Mouse (Mus musculus) spleen, adult 2 months (tissue): Measurements from ENCODE around the gene Lamp1. TPM values are rescaled to one million over a fixed set of nuclear protein-coding genes. Genes with fewer than 3 reads are reported as not detected.
"Not testable (repeated sequence)": the region's sequence is repeated elsewhere in the genome, so short reads cannot be mapped to it uniquely, and the experiment has no call there.

ENCODE experiments used
- DNase-seq, 2 experiments: peaks; one replicate each; pipeline versions ENCODE4 v3.0.0 to v3.0.0-alpha.2; 2012 to 2021; ENCODE audit warnings: low spot score in 2 of 2, low read depth in 1 of 2
- H3K27ac ChIP-seq: fragments of 200-500 bp; 2 replicates; pipeline ENCODE4 v1.5.1; 2012; ENCODE audit warnings: low read length, inconsistent platforms; ENCODE audit not compliant: insufficient read depth
- H3K27me3 ChIP-seq: fragments of 200-500 bp; 2 replicates; pipeline ENCODE4 v1.6.1; 2012; ENCODE audit warnings: mild to moderate bottlenecking, moderate library complexity, low read length, inconsistent platforms; ENCODE audit not compliant: control insufficient read depth, insufficient read depth
- H3K36me3 ChIP-seq: fragments of 200-500 bp; 2 replicates; pipeline ENCODE4 v1.6.1; 2012; ENCODE audit warnings: mild to moderate bottlenecking, low read length, inconsistent platforms; ENCODE audit not compliant: control insufficient read depth, insufficient read depth
- H3K4me1 ChIP-seq: fragments of 200-500 bp; 2 replicates; pipeline ENCODE4 v1.6.1; 2011; ENCODE audit warnings: inconsistent platforms; ENCODE audit not compliant: control insufficient read depth, insufficient read depth, insufficient read length
- H3K4me3 ChIP-seq: fragments of 200-500 bp; 2 replicates; pipeline ENCODE4 v1.5.1; 2011; ENCODE audit warnings: mild to moderate bottlenecking, inconsistent platforms; ENCODE audit not compliant: insufficient read depth, insufficient read length; ENCODE audit errors: extremely low read depth
- CTCF ChIP-seq: fragments of 200-500 bp; IDR thresholded peaks from 2 replicates; pipeline ENCODE4 v1.5.1; 2011; ENCODE audit warnings: mild to moderate bottlenecking, inconsistent platforms; ENCODE audit not compliant: insufficient read depth, insufficient read length, insufficient replicate concordance; ENCODE audit errors: extremely low read depth
- POLR2A ChIP-seq: fragments of 200-500 bp; IDR thresholded peaks from 2 replicates; pipeline ENCODE4 v1.6.1; 2011; ENCODE audit warnings: low read depth, low read length, inconsistent platforms
- WGBS: fragments of 180-500 bp; shearing (Covaris S2); methylation state at CpG from one replicate; pipeline ENCODE4 v1.1.7; 2018; 5-methylcytosine and 5-hydroxymethylcytosine counted together
- polyA plus RNA-seq: library from polyadenylated mRNA; depleted of rRNA; stranded (reverse); fragments of >200 nt; gene quantifications from 2 replicates; pipeline ENCODE4 v1.2.3, GENCODE M21; 2012

The Lamp1 gene
- polyA plus RNA-seq, 1 experiment: 234 TPM

DNA sequence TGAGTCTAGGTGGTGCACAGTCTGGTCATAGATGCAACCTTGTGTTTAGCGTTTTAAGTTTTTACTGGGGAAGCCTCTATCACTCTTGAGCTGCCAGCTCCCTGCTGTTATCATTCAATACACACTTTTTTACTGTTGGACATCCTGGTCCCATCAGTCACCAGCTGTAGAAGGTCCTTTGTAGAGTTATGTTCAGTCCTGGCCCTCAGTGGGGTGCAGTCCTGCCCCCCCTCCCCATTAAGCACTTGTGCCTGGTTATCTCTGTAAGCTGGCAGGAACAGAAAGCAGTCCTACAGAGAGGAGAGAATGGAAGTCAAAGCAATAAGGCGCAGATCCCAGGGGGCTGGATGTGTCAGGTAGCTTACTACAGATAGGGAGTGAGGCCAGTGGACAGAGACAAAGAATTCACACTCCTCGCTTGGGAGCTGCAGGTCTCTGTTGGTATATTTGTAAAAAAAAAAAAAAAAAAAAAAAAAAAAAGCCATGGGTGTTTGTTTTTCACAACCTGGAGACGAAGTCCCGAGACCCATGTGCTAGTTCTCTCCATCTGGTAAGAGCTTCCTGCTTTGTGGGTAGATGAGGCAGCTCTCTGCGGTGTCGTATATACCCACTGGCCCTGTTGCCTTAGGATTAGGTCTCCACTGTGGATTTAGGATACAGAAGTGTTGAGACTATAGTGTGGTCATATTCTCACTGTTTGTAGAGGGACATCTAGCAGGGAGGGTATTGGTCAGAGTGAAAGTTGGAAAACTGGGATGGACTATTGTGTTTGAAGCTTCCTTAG, 37.9 kb upstream of the Lamp1 start:
- 50% methylated on average over 7 of the region's 7 CpGs for WGBS

DNA sequence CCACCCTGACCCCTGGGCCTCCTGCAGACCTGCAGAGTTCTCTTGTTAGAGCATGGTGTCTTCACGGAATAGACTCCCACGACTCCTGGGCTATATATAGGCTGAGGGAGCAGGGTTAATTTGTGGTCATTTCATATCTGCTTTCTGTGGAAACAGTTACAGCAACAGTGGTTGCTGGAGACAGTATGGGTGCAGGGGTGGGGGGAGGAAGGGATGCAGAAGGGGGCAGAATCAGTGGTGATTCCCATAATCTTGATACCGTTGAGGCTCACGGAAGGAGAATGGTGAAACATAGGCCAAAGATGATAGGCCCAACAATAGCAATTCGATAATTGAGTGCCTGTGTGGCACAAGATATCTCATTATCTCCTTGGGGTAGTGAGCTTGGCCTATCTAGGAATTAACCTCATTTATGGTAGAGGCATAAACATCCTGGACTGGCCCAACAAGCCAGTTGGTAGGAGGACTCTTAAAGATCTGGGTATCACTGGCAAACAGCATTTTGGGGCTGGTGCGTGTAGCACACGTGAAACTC, 36.0 kb upstream of the Lamp1 start:
- 79% methylated on average over 7 of the region's 7 CpGs for WGBS
- no peaks in the 10 kb centered on the region for H3K27me3 ChIP-seq
- no peak overlapping the region for H3K27ac ChIP-seq
- H3K36me3 ChIP-seq: peaks cover 22% of the 10 kb centered on the region
- TF ChIP-seq CTCF (no peak), POLR2A (no peak)
- H3K4me3 ChIP-seq: no peak overlapping the region
- no peaks in the 10 kb centered on the region for H3K4me1 ChIP-seq
- DNase-seq: no peak

More for the DNA sequence above, 37.9 kb upstream of the Lamp1 start:
- no peak overlapping the region for H3K27ac ChIP-seq
- no peaks in the 10 kb centered on the region for H3K4me1 ChIP-seq
- H3K36me3 ChIP-seq: peaks cover 14% of the 10 kb centered on the region
- no peak for TF ChIP-seq CTCF
- no peak for TF ChIP-seq POLR2A
- no peak overlapping the region for H3K4me3 ChIP-seq
- H3K27me3 ChIP-seq: no peaks in the 10 kb centered on the region
- DNase-seq: no peak

DNA sequence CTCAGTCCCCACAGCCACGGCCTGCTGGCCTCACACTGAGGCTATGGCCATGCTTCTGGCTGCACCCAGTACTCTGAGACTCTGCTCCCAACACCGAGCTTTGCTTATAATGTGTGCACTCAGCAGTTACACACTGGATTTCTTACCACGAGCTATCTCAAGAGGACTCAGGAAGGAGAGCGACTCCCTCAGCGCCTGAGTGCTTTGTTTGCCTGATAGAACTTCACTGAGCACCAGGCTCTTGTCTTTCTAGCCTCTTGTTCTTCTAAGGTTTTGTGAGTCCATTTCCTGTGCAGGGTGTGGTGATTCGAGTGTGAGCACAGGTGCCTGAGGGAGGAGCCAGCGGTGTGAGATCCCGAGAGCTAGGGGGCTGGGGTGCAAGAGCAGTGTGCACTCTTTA, 34.1 kb upstream of the Lamp1 start:
- peaks cover 30% of the 10 kb centered on the region for H3K36me3 ChIP-seq
- H3K27me3 ChIP-seq: no peaks in the 10 kb centered on the region
- TF ChIP-seq CTCF (no peak), POLR2A (no peak)
- no peaks in the 10 kb centered on the region for H3K4me1 ChIP-seq
- no peak overlapping the region for H3K27ac ChIP-seq
- no peak overlapping the region for H3K4me3 ChIP-seq
- DNase-seq: no peak
- 84% methylated on average over 8 of the region's 8 CpGs for WGBS

DNA sequence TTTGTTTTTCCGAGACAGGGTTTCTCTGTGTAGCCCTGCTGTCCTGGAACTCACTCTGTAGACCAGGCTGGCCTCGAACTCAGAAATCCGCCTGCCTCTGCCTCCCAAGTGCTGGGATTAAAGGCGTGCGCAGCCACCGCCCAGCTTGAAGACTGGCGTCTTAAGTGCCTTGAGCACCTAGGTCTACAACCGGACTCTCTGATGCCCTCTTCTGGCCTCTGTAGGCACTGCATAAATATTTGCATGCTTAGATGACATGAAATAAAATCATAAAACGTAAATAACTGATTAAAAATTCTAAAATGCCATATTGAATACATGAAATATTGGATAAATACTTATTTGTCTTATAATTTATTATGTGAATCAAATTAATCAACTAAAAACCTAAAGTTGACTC, 26.7 kb upstream of the Lamp1 start:
- peaks cover 44% of the 10 kb centered on the region for H3K36me3 ChIP-seq
- not testable (repeated sequence) for H3K4me3 ChIP-seq, H3K27ac ChIP-seq, H3K27me3 ChIP-seq, H3K4me1 ChIP-seq
- TF ChIP-seq CTCF: peak; percentile 44; the same call in 1 of the 2 replicates
- WGBS: 68% methylated on average over 9 of the region's 9 CpGs
- peak in 1 of 2 experiments; percentile 37 for DNase-seq

DNA sequence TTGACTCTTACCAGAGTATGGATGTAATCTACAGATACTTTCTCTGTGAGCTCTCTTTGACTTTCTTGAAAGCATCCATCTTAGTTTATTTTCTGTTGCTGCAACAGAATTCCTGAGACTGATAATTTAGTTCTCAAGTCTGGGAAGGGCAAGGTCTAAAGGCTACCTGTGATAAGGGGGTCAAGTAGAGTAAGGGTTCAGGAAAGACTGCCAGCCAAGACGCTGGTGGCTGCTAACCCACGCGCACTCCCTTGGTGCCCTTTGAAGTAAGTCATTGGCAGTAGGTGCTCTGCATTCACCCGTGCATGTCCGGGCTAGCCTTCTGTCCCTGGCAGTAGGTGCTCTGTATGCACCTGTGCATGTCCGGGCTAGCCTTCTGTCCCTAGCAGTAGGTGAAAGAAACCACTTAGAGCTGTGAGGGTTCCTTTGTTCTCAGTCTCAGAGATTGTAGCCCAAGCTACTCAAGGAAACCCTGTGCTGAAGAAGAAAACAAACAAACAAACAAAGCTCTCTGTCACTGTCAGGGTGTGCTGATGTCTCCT, 19.2 kb upstream of the Lamp1 start:
- no peak for DNase-seq
- Histone ChIP-seq H3K36me3 (peaks cover 64% of the 10 kb centered on the region), H3K27me3 (no peaks in the 10 kb centered on the region), H3K27ac (no peak overlapping the region), H3K4me3 (no peak overlapping the region), H3K4me1 (no peaks in the 10 kb centered on the region)
- 98% methylated on average over 6 of the region's 6 CpGs for WGBS
- TF ChIP-seq CTCF (no peak), POLR2A (no peak)

DNA sequence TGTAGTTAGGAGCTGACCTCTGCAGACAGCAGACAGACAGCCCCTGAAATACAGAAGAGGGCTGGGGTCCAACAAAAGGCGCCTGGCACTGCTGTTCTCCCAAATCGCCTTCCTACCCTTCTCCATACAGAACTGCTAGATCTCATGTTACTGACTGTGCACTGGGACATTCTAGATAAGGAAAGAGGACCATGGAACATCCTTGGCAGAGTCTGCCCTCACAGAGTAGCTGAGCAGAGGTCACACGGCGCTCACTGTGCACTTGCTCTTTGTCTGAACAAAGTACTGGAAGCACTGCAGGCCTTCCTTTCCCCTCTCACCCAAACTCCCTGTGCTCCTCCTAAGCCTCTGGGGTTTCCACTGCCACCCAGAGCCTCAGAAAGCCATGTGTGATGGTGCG, 17.3 kb upstream of the Lamp1 start:
- Histone ChIP-seq H3K4me1 (no peaks in the 10 kb centered on the region), H3K36me3 (peaks cover 53% of the 10 kb centered on the region), H3K27me3 (no peaks in the 10 kb centered on the region), H3K4me3 (no peak overlapping the region), H3K27ac (no peak overlapping the region)
- WGBS: 98% methylated on average over 5 of the region's 5 CpGs
- DNase-seq: no peak
- TF ChIP-seq CTCF (no peak), POLR2A (no peak)

DNA sequence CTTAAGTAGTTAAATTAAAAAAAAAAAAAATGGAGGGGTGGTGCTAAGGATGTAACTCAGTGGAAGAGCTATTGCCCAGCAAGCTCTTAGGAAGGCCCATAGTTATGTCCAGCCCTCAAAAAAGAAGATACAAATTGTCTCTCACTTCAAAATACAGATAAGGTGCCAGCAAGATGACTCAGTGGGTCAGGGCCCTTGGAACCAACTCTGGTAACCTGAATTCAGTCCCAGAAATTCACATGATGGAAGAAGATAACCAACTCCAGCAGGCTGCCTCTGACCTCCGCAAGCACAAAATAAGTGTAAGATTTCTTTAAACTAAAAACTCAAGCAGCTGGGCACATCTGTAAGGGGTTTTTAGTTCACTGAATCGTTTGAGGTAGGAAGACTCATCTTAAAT, 10.5 kb upstream of the Lamp1 start:
- WGBS: 92% methylated on average over 2 of the region's 2 CpGs
- no peak overlapping the region for H3K27ac ChIP-seq
- no peak overlapping the region for H3K4me3 ChIP-seq
- H3K27me3 ChIP-seq: no peaks in the 10 kb centered on the region
- DNase-seq: no peak
- H3K36me3 ChIP-seq: peaks cover 12% of the 10 kb centered on the region
- TF ChIP-seq CTCF (no peak), POLR2A (no peak)
- no peaks in the 10 kb centered on the region for H3K4me1 ChIP-seq
